Mouse (Mus musculus) gastrocnemius, adult 2 months (tissue): ENCODE measurements around the gene Cdh13. TPM values are rescaled to one million over a fixed set of nuclear protein-coding genes. Genes with fewer than 3 reads are reported as not detected.
"Not testable (repeated sequence)": the region's sequence is repeated elsewhere in the genome, so short reads cannot be mapped to it uniquely, and the experiment has no call there.

ENCODE experiments used
- DNase-seq: peaks from one replicate; pipeline ENCODE4 v3.0.0; 2022
- H3K27ac ChIP-seq: fragments of 200-600 bp; 2 replicates; pipeline ENCODE4 v1.8.1; 2022; ENCODE audit warnings: mild to moderate bottlenecking
- H3K4me3 ChIP-seq: fragments of 200-600 bp; 2 replicates; pipeline ENCODE4 v1.8.1; 2022; ENCODE audit warnings: mild to moderate bottlenecking, moderate library complexity
- CTCF ChIP-seq: fragments of 200-600 bp; IDR thresholded peaks from 2 replicates; pipeline ENCODE4 v1.8.1; 2022; ENCODE audit warnings: antibody characterized with exemption, mild to moderate bottlenecking, moderate library complexity
- intact Hi-C: fragments of 180-260 bp; cut with DNase I; formaldehyde crosslinking; loops from one replicate; pipeline ENCODE4 v1.15.1; 2025
- total RNA-seq, 2 experiments: library from RNA; stranded (reverse); gene quantifications; 2 replicates each; pipeline ENCODE4 v1.2.3; 2021

The Cdh13 gene
- total RNA-seq, 2 experiments from 2014 or later, result 88.3 to 104 TPM

GRCm38 (mm10) chr8:118701312-118701880, 417.9 kb downstream of the Cdh13 start:
- Histone ChIP-seq H3K4me3 (peak overlapping the region; percentile 29; the same call in 1 of the 2 replicates), H3K27ac (peak overlapping the region; percentile 25; the same call in 1 of the 2 replicates)
- peak; percentile 22 for DNase-seq
- no peak for TF ChIP-seq CTCF
- intact Hi-C loops, result no loop called here

DNA sequence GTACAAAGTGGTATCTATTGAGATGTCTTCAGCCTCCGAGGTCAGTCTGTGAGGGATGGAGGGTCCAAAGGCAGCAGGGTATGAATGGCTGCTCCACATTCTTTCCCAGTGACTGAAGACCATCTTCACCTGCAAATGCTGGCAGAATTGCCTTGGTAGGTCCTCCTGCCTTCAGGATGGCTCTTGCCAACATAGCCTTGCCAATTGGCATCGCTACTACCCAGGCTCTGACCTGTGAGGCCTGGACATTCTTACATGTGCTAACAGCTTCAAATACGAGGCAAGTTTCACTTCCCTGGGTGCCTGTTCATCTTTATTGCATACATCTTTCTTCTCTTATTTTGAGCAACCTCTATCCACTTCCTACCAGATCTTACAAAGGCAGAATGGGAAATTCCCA, 425.8 kb downstream of the Cdh13 start:
- peak; percentile 25 for DNase-seq
- no peak for TF ChIP-seq CTCF
- intact Hi-C loops, result no loop called here
- Histone ChIP-seq H3K4me3 (no peak overlapping the region), H3K27ac (no peak overlapping the region)

- Histone ChIP-seq H3K27ac (no peak overlapping the region), H3K4me3 (no peak overlapping the region)
- intact Hi-C loops, result no loop called here
- TF ChIP-seq CTCF, result peak; percentile 14; the same call in 1 of the 2 replicates
- DNase-seq, result no peak
Measured at GRCm38 (mm10) chr8:118711631-118712030, 428.1 kb downstream of the Cdh13 start.

DNA sequence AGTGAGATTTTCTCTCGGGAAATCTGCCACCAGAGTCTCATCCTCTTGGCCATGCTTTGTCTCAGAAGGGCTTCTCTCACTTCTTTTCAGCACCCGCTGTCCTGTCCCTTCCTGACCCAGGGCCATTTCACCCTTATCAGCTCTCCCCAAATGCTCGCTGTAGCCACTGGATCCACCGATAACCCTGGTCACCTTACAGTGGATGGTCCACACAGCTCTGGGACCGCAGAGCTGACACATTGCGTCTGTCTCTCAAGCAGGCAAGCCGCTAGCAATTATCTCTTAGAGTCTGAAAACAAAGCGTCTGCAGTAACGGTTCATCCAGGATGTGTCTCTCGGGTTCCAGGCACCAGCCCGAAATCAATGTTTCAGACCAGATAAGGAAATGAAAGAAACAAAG, 429.6 kb downstream of the Cdh13 start:
- no peak for TF ChIP-seq CTCF
- no peak for DNase-seq
- Histone ChIP-seq H3K27ac (0 out of 2 replicates have a peak overlapping the region, but pooled peaks have one; percentile 31), H3K4me3 (no peak overlapping the region)
- intact Hi-C loops, result no loop called here

GRCm38 (mm10) chr8:118713596-118713995, 430.1 kb downstream of the Cdh13 start:
- intact Hi-C loops, result no loop called here
- DNase-seq, result no peak
- H3K4me3 ChIP-seq, result no peak overlapping the region
- H3K27ac ChIP-seq, result no peak overlapping the region
- TF ChIP-seq CTCF, result no peak

DNA sequence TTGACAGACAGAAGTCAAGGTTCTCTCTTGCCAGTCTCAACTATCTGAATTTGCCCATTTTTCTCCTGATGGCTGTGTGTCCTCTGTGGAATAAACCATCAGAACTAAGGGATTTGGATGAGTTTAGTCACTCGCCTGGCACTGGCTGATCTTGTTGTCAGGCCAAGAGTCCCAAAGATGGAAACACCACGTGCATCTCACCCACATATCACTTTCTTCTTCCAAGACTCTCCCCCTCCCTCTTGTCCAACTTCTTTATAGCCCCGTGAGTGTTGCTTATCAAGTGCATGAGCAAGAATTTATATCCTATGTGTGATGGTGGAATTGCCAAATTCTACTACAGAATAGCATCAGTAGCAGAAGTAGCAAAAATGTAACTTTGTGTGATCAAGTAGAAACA, 439.4 kb downstream of the Cdh13 start:
- intact Hi-C loops, result no loop called here
- H3K27ac ChIP-seq, result no peak overlapping the region
- no peak for TF ChIP-seq CTCF

DNA sequence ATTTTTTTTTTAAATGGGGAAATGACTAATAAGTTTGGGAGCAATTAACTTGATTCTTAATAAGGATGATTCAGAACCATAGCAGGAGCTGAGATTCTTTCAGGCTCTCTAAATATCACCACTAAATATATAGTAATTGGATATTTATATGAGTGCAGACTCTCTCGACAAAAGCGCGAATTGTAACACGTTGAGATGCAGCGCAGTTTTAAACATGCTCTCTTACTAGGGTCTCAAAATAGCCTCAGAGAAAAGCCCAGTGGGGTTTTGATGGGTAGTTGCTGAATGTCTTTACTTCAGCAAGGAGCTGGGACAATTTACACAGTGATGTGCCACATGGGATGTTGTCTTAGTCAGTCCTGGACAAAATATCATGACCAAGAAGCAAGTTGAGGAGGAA, 442.1 kb downstream of the Cdh13 start:
- H3K27ac ChIP-seq, result no peak overlapping the region
- H3K4me3 ChIP-seq, result no peak overlapping the region
- no peak for DNase-seq
- TF ChIP-seq CTCF, result no peak
- intact Hi-C loops, result no loop called here

More for the DNA sequence above, 439.4 kb downstream of the Cdh13 start:
- no peak for DNase-seq
- H3K4me3 ChIP-seq, result no peak overlapping the region

GRCm38 (mm10) chr8:118741781-118742180, 458.2 kb downstream of the Cdh13 start:
- Histone ChIP-seq H3K4me3 (no peak overlapping the region), H3K27ac (no peak overlapping the region)
- intact Hi-C loops, result no loop called here
- no peak for DNase-seq
- no peak for TF ChIP-seq CTCF

DNA sequence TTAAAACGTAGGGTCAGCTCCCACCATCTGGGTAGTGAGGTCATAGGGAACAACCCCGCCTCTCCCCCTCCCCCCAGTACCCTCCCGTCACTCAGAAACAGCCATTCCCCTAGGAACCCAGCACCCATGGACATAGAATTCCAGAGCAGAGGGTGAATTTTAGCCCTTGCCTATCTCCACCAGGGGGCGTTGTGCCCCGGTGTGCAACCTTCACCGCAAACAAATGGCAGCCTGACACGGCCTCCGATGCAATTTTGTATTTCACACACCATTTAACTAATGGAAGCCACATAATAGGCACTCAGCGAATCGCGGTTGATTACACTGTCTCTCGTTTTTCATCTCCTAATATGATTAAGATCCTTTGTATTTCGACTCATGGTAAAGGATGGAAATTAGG, 461.5 kb downstream of the Cdh13 start:
- no peak for DNase-seq
- peak; percentile 7; the same call in 1 of the 2 replicates for TF ChIP-seq CTCF
- Histone ChIP-seq H3K27ac (no peak overlapping the region), H3K4me3 (no peak overlapping the region)
- intact Hi-C loops, result no loop called here

- DNase-seq, result no peak
- no peak overlapping the region for H3K4me3 ChIP-seq
- intact Hi-C loops, result no loop called here
- TF ChIP-seq CTCF, result no peak
- H3K27ac ChIP-seq, result no peak overlapping the region
Measured at GRCm38 (mm10) chr8:118748041-118748604, 464.6 kb downstream of the Cdh13 start.

GRCm38 (mm10) chr8:118749191-118749590, 465.7 kb downstream of the Cdh13 start:
- Histone ChIP-seq H3K4me3 (no peak overlapping the region), H3K27ac (no peak overlapping the region)
- TF ChIP-seq CTCF, result no peak
- intact Hi-C loops, result no loop called here
- DNase-seq, result no peak

GRCm38 (mm10) chr8:118749786-118750185, 466.3 kb downstream of the Cdh13 start:
- intact Hi-C loops, result no loop called here
- no peak for TF ChIP-seq CTCF
- Histone ChIP-seq H3K27ac (no peak overlapping the region), H3K4me3 (no peak overlapping the region)
- DNase-seq, result no peak

- intact Hi-C loops, result no loop called here
- H3K27ac ChIP-seq, result no peak overlapping the region
- no peak overlapping the region for H3K4me3 ChIP-seq
- TF ChIP-seq CTCF, result no peak
- DNase-seq, result no peak
Measured at GRCm38 (mm10) chr8:118753710-118754109, 470.2 kb downstream of the Cdh13 start.

DNA sequence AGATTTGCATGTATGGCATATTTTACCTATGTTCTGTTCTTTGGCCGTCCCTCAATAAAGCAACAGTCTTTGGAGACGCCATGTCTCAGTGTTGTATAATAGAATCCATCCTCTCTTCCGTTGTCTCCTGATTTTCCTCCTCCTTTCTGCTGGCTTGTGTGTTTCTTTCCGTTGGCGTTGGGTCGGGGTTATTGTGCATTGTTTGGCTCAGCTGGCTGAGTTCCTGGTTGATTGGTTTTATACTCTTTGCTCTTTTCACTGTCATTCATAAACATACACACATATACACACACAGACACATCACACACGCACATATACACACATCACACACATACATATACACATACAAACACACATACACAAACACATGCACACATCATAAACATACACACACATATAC, 470.6 kb downstream of the Cdh13 start:
- no peak for DNase-seq
- intact Hi-C loops, result no loop called here
- no peak overlapping the region for H3K4me3 ChIP-seq
- H3K27ac ChIP-seq, result no peak overlapping the region
- no peak for TF ChIP-seq CTCF

- DNase-seq, H3K27ac ChIP-seq, intact Hi-C loops, H3K4me3 ChIP-seq: not testable (repeated sequence)
Measured at GRCm38 (mm10) chr8:118777507-118777906, 494.0 kb downstream of the Cdh13 start.
